Mouse (Mus musculus): ENCODE measurements at regions not wholly inside any gene's neighbourhood (a gene's known extent, or its start where the extent isn't known, plus 50 kb on each side); places are given as distances from the start of the nearest gene placed in this dataset.

GRCm38 (mm10) chr7:64081618-64082017 is 72.0 kb upstream of the Trpm1 start:
- H3K27me3 ChIP-seq (ENCODE audit: insufficient read depth, low read length) = no peaks in the 10 kb centered on the region
- no peak for DNase-seq
- no peak overlapping the region for H3K27ac ChIP-seq (ENCODE audit: low read depth)
- no peak for ATAC-seq
- H3K4me1 ChIP-seq (ENCODE audit: insufficient read depth) = no peaks in the 10 kb centered on the region
- H3K9ac ChIP-seq (replicated peaks) = no peak overlapping the region
- H3K4me2 ChIP-seq (ENCODE audit: low read depth, low read length) = no peak overlapping the region
- H3K36me3 ChIP-seq (replicated peaks; ENCODE audit: insufficient read depth, low read length) = no peaks in the 10 kb centered on the region
- 57% methylated on average over 2 of the region's 2 CpGs for WGBS (ENCODE audit: insufficient replicate concordance)
- no peak for TF ChIP-seq EP300 (IDR thresholded peaks at IDR 0.05; ENCODE audit: low read depth)
- TF ChIP-seq CTCF (IDR thresholded peaks at IDR 0.05; ENCODE audit: low read depth) = no peak
- H3K4me3 ChIP-seq (ENCODE audit: low read depth, low read length) = no peak overlapping the region
- no peaks in the 10 kb centered on the region for H3K9me3 ChIP-seq (ENCODE audit: low read length)

- DNase-seq (no peak), ATAC-seq (no peak)
- Histone ChIP-seq H3K9me3 (ENCODE audit: low read length) (no peaks in the 10 kb centered on the region), H3K4me2 (ENCODE audit: low read depth, low read length) (no peak overlapping the region), H3K4me1 (ENCODE audit: insufficient read depth) (no peaks in the 10 kb centered on the region), H3K27ac (ENCODE audit: low read depth) (no peak overlapping the region), H3K4me3 (ENCODE audit: low read depth, low read length) (no peak overlapping the region), H3K27me3 (ENCODE audit: insufficient read depth, low read length) (no peaks in the 10 kb centered on the region), H3K36me3 (replicated peaks; ENCODE audit: insufficient read depth, low read length) (no peaks in the 10 kb centered on the region), H3K9ac (replicated peaks) (no peak overlapping the region)
- TF ChIP-seq CTCF (IDR thresholded peaks at IDR 0.05; ENCODE audit: low read depth) (no peak), EP300 (IDR thresholded peaks at IDR 0.05; ENCODE audit: low read depth) (no peak)
- WGBS (ENCODE audit: insufficient replicate concordance) = 75% methylated on average over 2 of the region's 2 CpGs
These were observed 72.6 kb upstream of the Trpm1 start for GRCm38 (mm10) chr7:64081019-64081418.

- Histone ChIP-seq H3K9me3 (ENCODE audit: low read length) (no peaks in the 10 kb centered on the region), H3K36me3 (replicated peaks; ENCODE audit: insufficient read depth, low read length) (no peaks in the 10 kb centered on the region), H3K9ac (replicated peaks) (no peak overlapping the region), H3K27ac (ENCODE audit: low read depth) (no peak overlapping the region), H3K27me3 (ENCODE audit: insufficient read depth, low read length) (no peaks in the 10 kb centered on the region), H3K4me3 (ENCODE audit: low read depth, low read length) (no peak overlapping the region), H3K4me2 (ENCODE audit: low read depth, low read length) (no peak overlapping the region), H3K4me1 (ENCODE audit: insufficient read depth) (no peaks in the 10 kb centered on the region)
- no peak for TF ChIP-seq CTCF (IDR thresholded peaks at IDR 0.05; ENCODE audit: low read depth)
- TF ChIP-seq EP300 (IDR thresholded peaks at IDR 0.05; ENCODE audit: low read depth) = no peak
- ATAC-seq = no peak
- no peak for DNase-seq
- WGBS (ENCODE audit: insufficient replicate concordance) = 80% methylated on average over 3 of the region's 3 CpGs
These were observed 74.3 kb upstream of the Trpm1 start for GRCm38 (mm10) chr7:64079301-64079700.

- TF ChIP-seq EP300 (IDR thresholded peaks at IDR 0.05; ENCODE audit: low read depth) (no peak), CTCF (IDR thresholded peaks at IDR 0.05; ENCODE audit: low read depth) (no peak)
- H3K36me3 ChIP-seq (replicated peaks; ENCODE audit: insufficient read depth, low read length) = no peaks in the 10 kb centered on the region
- no peak overlapping the region for H3K9ac ChIP-seq (replicated peaks)
- no peak overlapping the region for H3K4me3 ChIP-seq (ENCODE audit: low read depth, low read length)
- no peaks in the 10 kb centered on the region for H3K27me3 ChIP-seq (ENCODE audit: insufficient read depth, low read length)
- H3K4me2 ChIP-seq (ENCODE audit: low read depth, low read length) = no peak overlapping the region
- no peak for ATAC-seq
- DNase-seq = no peak
- H3K27ac ChIP-seq (ENCODE audit: low read depth) = no peak overlapping the region
- 71% methylated on average over 1 of the region's 1 CpGs for WGBS (ENCODE audit: insufficient replicate concordance)
- H3K9me3 ChIP-seq (ENCODE audit: low read length) = no peaks in the 10 kb centered on the region
- H3K4me1 ChIP-seq (ENCODE audit: insufficient read depth) = no peaks in the 10 kb centered on the region
These were observed 75.0 kb upstream of the Trpm1 start for GRCm38 (mm10) chr7:64078646-64079045.

- ATAC-seq (peak; percentile 26; the same call in 1 of the 2 replicates), DNase-seq (peak; percentile 18)
- Histone ChIP-seq H3K9me3 (ENCODE audit: low read length) (no peaks in the 10 kb centered on the region), H3K27me3 (ENCODE audit: insufficient read depth, low read length) (no peaks in the 10 kb centered on the region), H3K4me3 (ENCODE audit: low read depth, low read length) (no peak overlapping the region), H3K9ac (replicated peaks) (no peak overlapping the region), H3K4me2 (ENCODE audit: low read depth, low read length) (no peak overlapping the region), H3K27ac (ENCODE audit: low read depth) (no peak overlapping the region), H3K36me3 (replicated peaks; ENCODE audit: insufficient read depth, low read length) (no peaks in the 10 kb centered on the region), H3K4me1 (ENCODE audit: insufficient read depth) (no peaks in the 10 kb centered on the region)
- TF ChIP-seq EP300 (IDR thresholded peaks at IDR 0.05; ENCODE audit: low read depth) = no peak
- TF ChIP-seq CTCF (IDR thresholded peaks at IDR 0.05; ENCODE audit: low read depth) = peak; percentile 54
- WGBS (ENCODE audit: insufficient replicate concordance) = 70% methylated on average over 4 of the region's 4 CpGs
These were observed 76.1 kb upstream of the Trpm1 start for GRCm38 (mm10) chr7:64077526-64077925.

- no peak overlapping the region for H3K4me3 ChIP-seq (ENCODE audit: low read depth, low read length)
- no peaks in the 10 kb centered on the region for H3K9me3 ChIP-seq (ENCODE audit: low read length)
- H3K27me3 ChIP-seq (ENCODE audit: insufficient read depth, low read length) = no peaks in the 10 kb centered on the region
- peak; percentile 12 for DNase-seq
- TF ChIP-seq CTCF (IDR thresholded peaks at IDR 0.05; ENCODE audit: low read depth) = no peak
- TF ChIP-seq EP300 (IDR thresholded peaks at IDR 0.05; ENCODE audit: low read depth) = no peak
- H3K4me2 ChIP-seq (ENCODE audit: low read depth, low read length) = no peak overlapping the region
- H3K36me3 ChIP-seq (replicated peaks; ENCODE audit: insufficient read depth, low read length) = no peaks in the 10 kb centered on the region
- no peak overlapping the region for H3K27ac ChIP-seq (ENCODE audit: low read depth)
- WGBS (ENCODE audit: insufficient replicate concordance) = 72% methylated on average over 4 of the region's 4 CpGs
- ATAC-seq = no peak
- H3K9ac ChIP-seq (replicated peaks) = no peak overlapping the region
- H3K4me1 ChIP-seq (ENCODE audit: insufficient read depth) = no peaks in the 10 kb centered on the region
These were observed 76.8 kb upstream of the Trpm1 start for GRCm38 (mm10) chr7:64076764-64077360.

Data from liver, postnatal 0 days (tissue).